Mouse (Mus musculus): Measurements from ENCODE around the gene Mrpl55.
A peak's percentile ranks its signal among the peaks of the same experiment; 100 is the strongest.
"Not testable (repeated sequence)": the region's sequence is repeated elsewhere in the genome, so short reads cannot be mapped to it uniquely, and the experiment has no call there.

The Mrpl55 gene

DNA sequence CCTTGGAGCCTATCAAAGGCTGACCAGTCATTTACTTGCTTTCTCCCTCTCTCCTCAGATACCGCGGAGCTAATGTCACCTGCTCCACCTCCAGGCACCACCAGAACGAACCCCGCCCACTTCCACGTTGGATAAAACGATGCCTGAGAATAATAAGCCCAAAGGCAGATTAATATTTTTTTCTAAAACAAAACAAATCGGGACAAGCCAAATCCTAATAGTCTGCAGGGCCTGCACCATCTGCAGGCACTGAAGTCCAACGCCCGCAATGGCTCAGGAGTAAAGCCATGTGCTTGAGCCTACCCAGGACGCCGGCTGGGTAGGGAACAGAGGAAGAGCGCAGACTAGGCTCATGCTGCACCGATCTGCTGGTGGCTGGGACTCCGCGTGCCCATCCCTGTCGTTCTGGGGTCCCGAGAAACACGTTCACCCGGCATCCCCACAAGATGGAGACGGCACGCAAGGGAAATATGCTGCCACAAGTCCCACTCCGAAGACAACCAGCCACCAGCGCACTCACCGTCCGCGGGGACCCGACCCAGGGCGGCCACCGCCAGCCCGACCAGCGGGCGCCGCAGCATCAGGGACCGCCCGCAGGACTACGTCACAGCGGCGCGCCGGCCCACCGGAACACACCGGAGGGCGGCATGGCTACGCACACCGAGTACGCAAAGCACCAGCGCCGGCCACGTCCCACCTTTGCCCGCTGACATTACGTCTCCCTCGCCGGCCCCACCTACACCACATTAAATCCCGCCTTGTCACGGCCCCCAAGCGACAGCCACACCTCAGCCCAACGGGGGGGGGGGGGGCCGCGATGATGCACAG, 10.8 kb upstream of the Mrpl55 start:
- DNase-seq (ENCODE audit: low read depth, low spot score) = peak; percentile 97

DNA sequence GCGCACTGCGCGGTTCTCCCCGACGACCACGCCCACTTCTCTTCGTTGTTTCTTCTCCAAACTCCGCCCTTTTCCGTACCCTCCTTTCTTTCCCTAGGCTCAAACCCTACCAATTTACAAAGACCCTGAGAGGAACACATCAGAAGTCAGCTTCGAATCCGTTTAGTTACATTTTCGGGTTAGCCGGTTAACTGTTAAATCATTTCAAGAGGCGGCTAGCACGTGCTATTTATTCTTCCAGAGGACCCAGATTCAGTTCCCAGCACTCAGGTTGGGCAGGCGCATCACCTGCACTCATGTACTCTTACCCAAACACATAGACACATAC, 10.3 kb upstream of the Mrpl55 start, which contains the start of gene Guk1:
Guk1 (minus strand) TSS at position 154 of the 328 bp plus-strand sequence.
- no peak for DNase-seq (ENCODE audit: low read depth, low spot score)

DNA sequence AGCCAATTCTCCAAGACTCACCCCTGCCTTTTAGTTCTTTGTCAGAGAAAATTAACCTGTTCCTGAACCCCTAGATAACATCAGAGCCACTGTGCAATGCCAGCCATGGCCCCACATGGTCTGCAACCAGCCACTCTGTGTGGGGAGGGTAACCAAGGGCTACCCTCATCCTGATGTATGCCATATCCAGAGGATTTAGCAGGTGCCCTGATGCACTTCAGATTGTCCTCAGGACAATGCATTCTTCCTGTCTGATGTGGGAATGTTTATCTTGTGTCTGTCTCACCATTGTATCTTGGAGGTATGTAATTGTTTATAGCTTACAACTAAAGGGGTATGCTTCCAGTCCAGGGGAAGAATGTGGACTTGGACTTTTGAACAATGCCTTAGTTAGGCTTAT, 6.1 kb upstream of the Mrpl55 start:
- no peak for DNase-seq (ENCODE audit: low read depth, low spot score)

DNA sequence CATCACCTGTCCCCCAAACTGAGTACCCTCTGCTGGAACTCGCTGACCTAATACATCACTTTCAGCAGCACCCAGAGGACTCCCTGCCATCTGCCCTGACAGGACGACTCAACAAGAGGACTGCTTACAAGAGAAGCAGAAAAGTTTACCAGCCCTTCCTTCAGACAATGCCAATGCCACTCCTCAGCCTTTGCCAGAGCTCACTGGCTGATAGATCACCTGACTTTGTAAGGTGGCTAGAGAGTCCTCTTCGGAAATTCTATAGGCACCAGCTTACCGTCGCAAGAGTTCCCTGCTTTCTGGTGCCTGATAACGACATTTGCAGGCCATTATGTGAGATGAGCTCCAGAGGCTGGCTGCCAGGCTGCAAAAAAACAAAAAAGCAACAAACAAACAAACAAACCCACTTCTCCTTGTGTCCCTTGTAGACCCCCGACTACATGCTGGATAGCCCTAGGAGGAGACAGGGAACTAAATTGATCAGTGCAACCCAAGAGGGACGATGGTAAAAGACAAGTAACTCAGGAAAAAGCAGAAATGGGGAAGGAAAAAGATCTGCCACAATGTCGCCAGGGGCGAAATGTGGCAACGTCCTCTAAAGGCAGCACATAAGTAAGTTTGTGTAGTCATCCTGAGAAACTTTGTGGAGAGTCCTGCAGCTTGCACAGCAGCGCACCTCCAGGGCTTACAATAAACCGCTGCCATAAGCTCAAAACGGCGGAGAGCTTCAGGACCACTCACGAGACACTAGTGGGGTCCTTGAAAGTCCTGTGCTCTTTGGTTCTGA, 877 bp upstream of the Mrpl55 start:
- no peak for DNase-seq (ENCODE audit: low read depth, low spot score)

DNA sequence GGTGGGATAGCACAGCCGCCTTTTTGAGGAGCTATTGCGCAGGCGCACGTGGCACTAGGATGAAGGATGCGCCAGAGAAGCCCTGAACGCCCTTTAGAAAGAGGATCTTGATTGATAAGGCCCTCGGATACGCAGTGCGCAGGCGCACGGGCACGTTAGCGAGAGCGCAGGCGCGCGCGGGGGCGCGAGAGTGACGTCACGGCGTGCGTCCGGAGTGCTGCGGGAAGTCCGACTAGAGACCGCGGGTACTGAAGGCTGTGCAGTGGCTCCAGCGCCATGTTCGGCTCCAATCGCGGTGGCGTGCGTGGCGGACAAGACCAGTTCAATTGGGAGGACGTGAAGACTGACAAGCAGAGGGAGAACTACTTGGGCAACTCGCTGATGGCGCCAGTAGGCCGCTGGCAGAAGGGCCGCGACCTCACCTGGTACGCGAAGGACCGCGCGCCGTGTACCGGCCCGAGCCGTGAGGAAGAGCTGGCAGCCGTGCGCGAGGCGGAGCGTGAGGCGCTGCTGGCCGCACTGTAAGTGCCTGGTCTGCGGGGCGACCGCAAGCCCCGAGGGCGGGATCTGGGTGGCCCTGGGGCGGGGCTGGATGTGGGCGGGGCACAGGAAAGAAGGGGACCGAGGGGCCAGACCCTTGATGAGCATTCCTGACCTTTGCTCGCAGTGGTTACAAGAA, 6.0 kb downstream of the Mrpl55 start, which contains the start of gene 2310033P09Rik:
2310033P09Rik (plus strand) TSS at position 169 of the 679 bp plus-strand sequence.
- DNase-seq (ENCODE audit: low read depth, low spot score) = peak; percentile 98

DNA sequence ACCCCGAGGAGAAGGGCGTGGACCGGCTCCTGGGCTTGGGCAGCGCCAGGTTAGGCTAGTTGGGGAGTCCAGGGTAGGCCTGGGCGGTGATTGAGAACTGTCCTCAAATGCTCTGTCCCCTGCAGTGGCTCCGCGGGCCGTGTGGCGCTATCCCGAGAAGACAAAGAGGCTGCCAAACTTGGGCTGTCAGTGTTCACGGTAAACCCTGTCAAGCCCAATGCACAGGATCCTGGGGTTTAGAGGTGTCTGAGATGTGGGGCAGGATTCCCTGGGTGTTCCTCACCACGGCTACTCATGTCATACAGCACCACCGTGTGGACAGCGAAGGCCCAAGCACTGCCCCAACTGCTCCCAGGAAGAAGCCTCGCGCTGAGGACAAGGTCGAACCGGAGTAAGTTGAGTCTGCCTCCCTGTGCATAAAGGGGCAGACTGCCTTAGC, 6.7 kb downstream of the Mrpl55 start:
- DNase-seq (ENCODE audit: low read depth, low spot score) = peak; percentile 70

DNA sequence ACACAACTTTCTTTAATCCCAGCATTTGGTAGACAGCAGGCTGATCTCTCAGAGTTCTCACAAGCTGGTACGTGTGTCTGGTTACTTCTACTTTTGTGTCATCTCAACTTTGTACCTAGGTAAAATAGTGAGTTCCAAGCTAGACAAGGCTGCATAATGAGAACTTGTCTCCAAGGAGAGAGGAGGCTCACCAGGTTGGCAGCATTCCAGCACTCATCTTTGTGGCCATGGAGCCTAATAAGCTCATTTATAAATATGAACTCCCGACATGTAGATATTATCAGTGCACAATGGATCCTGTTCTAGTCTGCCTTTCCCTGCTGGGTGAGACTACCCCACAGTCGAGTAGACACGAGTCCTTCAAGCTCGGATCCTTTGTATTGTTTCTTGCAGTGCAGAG, 7.3 kb downstream of the Mrpl55 start:
- no peak for DNase-seq (ENCODE audit: low read depth, low spot score)

DNA sequence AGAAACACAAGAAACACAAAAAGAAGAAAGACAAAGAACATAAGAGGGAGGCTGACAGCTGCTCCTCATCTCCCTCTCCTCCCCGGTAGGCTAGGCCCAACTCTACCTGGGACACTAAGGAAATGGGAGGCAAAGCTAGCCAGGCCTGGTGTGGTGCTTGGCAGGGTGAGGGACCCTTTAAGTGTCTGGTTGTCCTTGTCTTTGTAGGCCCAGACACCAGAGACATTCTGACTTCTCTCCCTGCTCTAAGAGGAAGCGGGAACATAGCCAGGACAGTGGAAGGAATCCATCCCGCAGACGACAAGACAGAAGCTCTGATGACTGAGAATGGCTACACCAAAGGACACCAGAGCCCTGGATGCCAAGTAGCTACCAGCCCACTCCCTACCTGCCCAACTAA, 7.7 kb downstream of the Mrpl55 start:
- no peak for DNase-seq (ENCODE audit: low read depth, low spot score)

DNA sequence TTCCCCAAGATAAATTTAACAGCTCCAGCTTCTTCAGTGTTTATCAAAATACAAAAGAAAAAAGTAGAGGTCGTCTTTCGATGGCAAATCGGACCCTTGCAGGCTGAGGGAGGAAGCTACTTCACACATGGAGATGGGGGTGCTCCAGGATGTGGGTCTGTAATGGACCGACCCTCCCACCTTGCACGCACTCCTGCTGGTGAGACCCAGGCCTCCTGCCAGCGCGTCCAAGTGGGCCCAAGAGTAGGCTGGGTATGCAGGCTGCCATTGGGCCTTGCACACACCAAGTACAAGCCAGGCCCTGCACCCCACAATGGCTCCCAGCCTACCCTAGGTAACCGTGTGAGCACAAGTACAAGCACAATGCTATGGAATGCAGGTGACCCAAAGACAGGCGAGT, 9.3 kb downstream of the Mrpl55 start:
- DNase-seq (ENCODE audit: low read depth, low spot score) = not testable (repeated sequence)

DNA sequence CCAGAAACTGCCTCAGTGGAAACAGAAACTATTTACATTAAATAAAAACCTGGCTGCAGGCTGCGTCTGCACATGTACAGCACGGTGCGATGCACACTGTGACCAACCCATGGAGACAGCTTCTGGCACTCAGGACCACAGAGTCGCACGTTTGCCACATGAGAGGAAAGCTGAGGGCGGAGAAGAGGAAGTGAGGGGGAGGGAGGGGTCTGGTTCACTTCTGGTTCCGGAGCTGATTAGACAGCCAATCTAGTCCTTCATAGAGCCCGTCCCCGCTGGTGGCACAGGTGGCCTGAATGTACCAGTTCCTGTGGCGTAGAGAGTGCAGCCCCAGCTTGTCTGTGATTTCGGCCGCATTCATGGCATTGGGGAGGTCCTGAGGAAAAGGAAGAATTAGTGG, 10.0 kb downstream of the Mrpl55 start:
- peak; percentile 78 for DNase-seq (ENCODE audit: low read depth, low spot score)

DNA sequence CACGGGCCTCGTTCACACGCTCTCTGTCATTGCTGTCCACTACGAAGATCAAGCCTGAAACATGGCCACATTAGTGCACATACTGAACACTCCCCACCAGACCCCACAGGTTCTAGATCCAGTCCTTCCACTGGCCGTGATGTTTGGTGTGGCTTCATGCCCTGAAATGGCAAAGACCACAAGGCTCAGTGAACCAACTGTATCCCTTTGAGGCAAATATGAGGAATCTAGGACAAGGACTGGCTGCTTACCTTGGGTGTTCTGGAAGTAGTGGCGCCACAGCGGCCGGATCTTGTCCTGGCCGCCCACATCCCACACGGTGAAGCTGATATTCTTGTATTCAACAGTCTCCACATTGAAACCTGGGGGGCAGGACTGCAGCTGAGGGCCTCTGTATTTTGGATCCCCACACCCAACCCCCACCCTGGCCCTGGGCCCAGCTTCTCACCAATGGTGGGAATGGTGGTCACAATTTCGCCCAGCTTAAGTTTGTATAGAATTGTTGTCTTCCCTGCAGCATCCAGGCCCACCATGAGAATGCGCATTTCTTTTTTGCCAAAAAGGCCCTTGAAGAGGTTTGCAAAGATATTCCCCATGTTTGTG, 10.7 kb downstream of the Mrpl55 start:
- DNase-seq (ENCODE audit: low read depth, low spot score) = no peak

DNA sequence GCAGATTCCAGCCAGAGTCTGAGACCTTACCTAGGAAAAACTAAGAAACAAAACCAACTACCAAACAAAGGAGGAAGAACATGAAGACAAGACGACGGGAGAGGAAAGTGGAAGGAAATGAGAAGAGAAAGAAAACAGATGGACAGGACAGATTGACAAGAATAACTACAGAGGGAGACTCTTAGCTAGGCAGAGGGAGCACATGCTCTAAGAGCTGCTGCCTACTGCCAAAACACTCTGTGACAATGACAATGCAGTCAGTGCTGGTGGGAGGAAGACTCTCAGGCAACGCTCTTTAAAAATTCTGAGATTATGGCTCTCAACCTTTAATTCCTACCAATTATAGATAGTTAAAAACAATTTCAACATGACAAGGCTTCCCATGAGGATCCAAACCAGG, 14.7 kb downstream of the Mrpl55 start:
- DNase-seq (ENCODE audit: low read depth, low spot score) = no peak

DNA sequence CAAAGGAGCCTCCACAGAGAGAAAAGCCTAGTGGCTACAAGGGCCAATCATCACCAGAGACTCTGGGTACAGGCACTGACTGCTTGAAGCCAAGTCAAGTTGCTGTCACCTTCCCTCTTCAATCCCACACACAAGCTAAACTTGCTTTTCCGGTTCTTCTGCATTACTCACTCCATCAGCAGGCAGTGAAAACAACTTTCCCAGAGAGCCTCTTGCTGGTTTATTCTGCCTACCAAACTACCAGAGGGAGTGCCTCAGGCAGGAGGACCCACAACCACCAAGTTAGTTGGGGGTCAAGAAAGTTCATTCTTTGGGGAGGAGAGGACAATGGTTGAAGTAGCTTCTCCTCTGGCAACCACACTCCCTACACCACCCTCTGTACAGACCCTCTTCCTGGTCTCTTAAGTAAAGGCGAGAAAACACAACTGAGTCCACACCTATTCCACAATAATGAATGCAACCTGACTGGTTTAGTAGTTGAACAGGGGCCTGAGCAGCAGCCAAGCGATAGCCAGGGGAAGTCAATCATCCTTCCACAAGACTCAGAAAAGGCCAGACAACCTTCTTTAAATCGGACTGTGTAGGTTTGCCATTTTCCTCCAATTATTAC, 16.2 kb downstream of the Mrpl55 start:
- no peak for DNase-seq (ENCODE audit: low read depth, low spot score)

DNA sequence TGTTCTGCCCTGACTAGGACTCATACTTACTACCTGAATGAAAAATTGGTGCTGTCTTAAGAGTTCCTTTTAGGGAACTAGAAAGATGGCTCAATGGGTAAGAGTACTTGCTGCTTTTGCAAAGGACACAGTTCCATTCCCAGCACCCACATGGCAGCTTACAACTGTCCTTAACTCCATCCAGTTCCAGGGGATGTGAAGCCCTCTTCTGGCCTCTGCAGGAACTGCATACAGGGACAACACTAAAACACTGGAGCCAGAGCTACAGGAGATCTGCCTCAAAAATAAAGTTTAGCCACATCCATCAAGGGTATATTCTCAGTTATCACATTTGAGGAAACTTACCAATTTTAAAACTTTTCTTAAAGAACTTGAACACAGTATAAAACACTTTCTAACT, 16.8 kb downstream of the Mrpl55 start:
- peak; percentile 74 for DNase-seq (ENCODE audit: low read depth, low spot score)

DNA sequence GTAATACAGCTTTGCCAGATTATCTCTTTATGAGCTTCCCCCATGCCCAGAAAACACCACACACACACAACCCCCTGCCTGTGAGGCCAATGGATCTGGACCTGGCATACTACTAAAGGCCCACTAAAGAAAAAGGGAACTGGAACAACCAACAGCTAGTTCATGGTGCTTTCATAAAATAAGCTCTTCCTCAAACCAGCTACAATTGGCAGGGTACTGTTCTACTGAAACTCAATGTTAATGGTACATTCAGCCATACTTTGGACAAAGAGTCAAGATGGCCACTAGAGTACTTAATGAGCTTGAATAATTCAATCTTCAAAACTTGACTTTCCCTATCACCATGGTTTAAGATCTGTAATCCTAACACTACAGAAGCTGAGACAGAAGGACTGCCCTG, 19.3 kb downstream of the Mrpl55 start:
- DNase-seq (ENCODE audit: low read depth, low spot score) = no peak

DNA sequence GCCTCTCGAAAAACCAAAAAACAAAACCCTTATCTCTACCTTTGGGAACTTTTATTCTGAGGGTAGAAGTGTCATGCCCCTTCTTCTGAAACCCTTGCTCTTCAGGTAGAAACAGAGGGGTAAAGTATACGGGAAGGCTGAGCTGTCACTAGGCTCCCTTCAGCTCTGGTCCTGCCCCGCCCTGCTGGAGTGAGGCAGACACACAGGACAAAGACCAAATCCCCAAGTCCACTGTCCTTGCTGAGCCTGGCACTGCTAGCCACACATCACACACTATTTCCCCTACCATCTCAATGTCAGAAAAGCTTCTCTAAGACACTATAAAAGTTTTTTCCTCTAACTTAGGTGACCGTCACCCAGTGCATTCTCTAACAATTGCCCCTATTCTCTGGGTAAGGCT, 20.0 kb downstream of the Mrpl55 start:
- no peak for DNase-seq (ENCODE audit: low read depth, low spot score)

DNA sequence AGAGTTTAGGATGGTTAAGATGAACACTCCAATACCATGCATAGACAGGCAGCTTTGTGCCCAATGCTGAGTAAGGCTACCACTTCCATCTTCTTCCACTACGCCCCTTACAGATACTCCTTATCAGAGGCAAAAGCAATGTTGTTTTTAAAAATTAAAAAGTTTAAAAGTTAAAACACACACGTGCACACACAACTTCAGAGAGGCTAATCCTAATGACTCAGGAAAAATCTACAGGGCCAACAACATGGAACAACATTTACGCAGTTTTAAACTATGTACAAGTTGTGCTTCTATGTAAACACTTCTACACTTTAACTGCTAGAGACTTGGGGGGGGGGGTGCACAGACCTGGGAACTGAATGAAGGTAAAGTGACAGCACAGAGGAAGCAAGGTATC, 21.7 kb downstream of the Mrpl55 start:
- no peak for DNase-seq (ENCODE audit: low read depth, low spot score)

DNA sequence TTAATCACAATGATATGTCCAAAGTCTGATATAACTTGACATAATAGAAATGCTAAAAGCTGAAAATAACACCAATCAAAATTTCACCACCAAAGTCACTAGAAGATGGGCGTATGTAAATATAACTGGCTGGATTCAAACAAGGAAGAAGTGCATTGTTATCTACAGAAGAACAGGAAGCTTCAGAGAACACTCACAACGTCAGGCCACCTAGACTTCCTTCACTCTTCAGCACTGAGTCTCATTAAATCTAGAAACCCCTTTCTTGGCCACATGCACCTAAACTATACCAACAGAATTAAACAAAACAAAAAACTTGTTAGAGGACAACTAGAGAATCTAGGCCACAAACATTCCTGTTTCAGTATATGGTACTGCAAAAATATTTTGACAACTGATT, 22.2 kb downstream of the Mrpl55 start:
- DNase-seq (ENCODE audit: low read depth, low spot score) = peak; percentile 51

DNA sequence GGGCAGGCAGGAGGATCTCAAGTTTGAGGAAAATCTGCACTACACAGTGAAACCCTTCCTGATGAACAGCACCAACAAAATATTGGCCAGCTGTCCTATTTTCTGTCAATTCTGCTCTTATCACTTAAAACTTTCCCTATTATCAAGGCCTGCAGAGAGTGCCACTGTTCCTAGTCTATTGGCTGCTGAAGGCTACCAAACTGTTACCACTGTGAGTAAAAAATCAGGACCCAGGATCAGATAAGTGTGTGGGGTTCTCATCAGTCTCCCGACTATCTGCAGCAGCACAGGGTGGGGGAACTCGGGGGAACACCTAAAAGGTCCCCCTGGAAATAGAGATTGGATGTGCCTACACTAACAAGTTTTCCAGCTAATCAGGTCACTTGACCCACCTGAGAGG, 22.9 kb downstream of the Mrpl55 start:
- no peak for DNase-seq (ENCODE audit: low read depth, low spot score)

DNA sequence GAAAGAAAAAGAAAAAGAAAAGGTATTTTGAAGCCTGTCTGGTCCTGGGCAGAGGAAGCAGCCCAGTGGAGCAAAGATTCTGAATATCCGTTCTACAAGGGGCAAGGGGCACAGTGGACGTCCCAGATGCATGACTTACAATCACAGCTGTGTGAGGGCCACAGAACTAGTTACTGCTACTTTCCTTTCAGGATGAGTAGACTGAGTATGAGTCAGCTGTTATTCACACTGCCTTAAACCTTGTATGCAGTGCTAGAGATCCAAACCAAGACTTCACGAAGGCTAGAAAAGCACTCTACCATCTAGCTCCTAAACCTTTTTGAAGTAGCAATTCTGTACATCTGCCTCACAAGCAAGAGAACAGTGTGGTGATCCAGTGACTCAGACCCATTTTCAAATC, 24.0 kb downstream of the Mrpl55 start:
- DNase-seq (ENCODE audit: low read depth, low spot score) = peak; percentile 40

DNA sequence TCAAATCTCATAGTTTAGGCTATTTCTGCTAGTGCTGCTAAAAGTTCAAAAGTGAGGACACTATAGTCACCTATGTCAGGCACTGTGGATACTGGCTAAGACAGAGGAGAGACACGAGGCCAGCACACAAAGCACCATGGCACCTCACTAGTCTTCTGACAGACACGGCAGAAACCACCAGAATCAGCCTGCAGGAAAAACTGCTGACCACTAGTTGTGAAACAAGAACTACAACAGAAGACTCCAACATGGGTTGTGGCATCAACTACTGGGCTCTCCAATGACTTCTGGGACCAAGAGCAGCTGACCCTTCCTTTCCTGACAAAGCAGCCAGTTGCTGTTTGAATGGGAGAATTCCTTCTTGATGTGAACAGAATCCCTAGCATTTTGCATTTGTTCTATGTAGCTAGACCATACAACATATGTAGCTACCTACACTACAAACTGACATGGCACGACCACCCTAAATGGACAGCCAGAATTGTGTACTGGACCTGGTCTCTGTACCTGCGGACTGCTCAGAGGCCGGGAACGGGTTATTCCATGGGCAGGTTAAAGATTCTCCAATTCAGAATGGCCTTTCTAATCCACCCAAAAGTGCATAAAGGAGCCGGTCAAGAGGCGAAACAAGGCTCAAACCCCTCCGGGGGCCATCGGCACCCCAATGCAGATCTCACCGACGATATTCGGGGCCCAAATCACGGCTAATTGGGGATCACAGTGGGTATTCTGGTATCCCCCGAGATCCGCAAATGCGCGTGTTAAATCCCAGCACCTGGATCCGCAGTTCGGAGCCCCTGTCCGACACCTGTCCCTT, 24.7 kb downstream of the Mrpl55 start:
- peak; percentile 33 for DNase-seq (ENCODE audit: low read depth, low spot score)
